Mouse (Mus musculus) C2C12 (cell line): ENCODE measurements around the gene Ahdc1.

ENCODE experiments used
- CTCF ChIP-seq: IDR thresholded peaks from one replicate; pipeline ENCODE4 v1.5.1; 2011; ENCODE audit not compliant: control insufficient read depth, insufficient read depth, insufficient read length
- MAX ChIP-seq: IDR thresholded peaks from one replicate; pipeline ENCODE4 v1.6.1; 2011; ENCODE audit warnings: mild to moderate bottlenecking, control low read depth

GRCm38 (mm10) chr4:133094255-133094654 lies 83.2 kb downstream of the Ahdc1 start:
- TF ChIP-seq MAX (no peak), CTCF (no peak)
